Mouse (Mus musculus): ENCODE results near the gene Xpo5.

GRCm38 (mm10) chr17:46164301-46164700 is 38.3 kb upstream of the Xpo5 start:
- TF ChIP-seq GATA1 (IDR thresholded peaks at IDR 0.05; ENCODE audit: borderline replicate concordance, low read length) (no peak), FLI1 (IDR thresholded peaks at IDR 0.05; ENCODE audit: low read length) (no peak)

Data from megakaryocyte, embryonic 14.5 days (primary cell).